Mouse (Mus musculus): ENCODE data around the gene Asb11.

- TF ChIP-seq CTCF (IDR thresholded peaks at IDR 0.05; ENCODE audit: low read depth) (no peak), EP300 (IDR thresholded peaks at IDR 0.05; ENCODE audit: low read depth) (no peak)
These were observed 16.3 kb upstream of the Asb11 start for GRCm38 (mm10) chrX:164420518-164420917.
